Mouse (Mus musculus) embryonic facial prominence, embryonic 11.5 days (tissue): ENCODE measurements at regions not wholly inside any gene's neighbourhood (a gene's known extent, or its start where the extent isn't known, plus 50 kb on each side); places are given as distances from the start of the nearest gene placed in this dataset.
A peak's percentile ranks its signal among the peaks of the same experiment; 100 is the strongest.

ENCODE experiments used
- ATAC-seq: fragments of 200-750 bp; cut with Nextera tagmentation; replicated peaks from 2 replicates; pipeline ENCODE4 v1.8.0; 2017; ENCODE audit warnings: low read depth; ENCODE audit not compliant: insufficient number of reproducible peaks, low FRiP score, low TSS enrichment
- DNase-seq: peaks from one replicate; pipeline ENCODE4 v3.0.0-alpha.2; 2015; ENCODE audit warnings: low spot score
- H3K27ac ChIP-seq: fragments of 300-500 bp; sonication (generic); replicated peaks from 2 replicates; pipeline ENCODE4 v1.5.1; 2014; ENCODE audit warnings: mild to moderate bottlenecking, low read depth, low read length, control low read depth
- H3K27me3 ChIP-seq: fragments of 300-500 bp; sonication (generic); 2 replicates; pipeline ENCODE4 v1.6.1; 2014; ENCODE audit warnings: mild to moderate bottlenecking, low read length, moderate library complexity, mixed read lengths; ENCODE audit not compliant: control insufficient read depth, insufficient read depth
- H3K36me3 ChIP-seq: fragments of 300-500 bp; sonication (generic); replicated peaks from 2 replicates; pipeline ENCODE4 v1.6.1; 2014; ENCODE audit warnings: low read depth, mild to moderate bottlenecking, low read length, moderate library complexity, mixed read lengths; ENCODE audit not compliant: control insufficient read depth, insufficient read depth
- H3K4me1 ChIP-seq: fragments of 300-500 bp; sonication (generic); 2 replicates; pipeline ENCODE4 v1.6.1; 2014; ENCODE audit warnings: low read length, mixed read lengths; ENCODE audit not compliant: control insufficient read depth, insufficient read depth
- H3K4me2 ChIP-seq: fragments of 300-500 bp; sonication (generic); 2 replicates; pipeline ENCODE4 v1.6.1; 2014; ENCODE audit warnings: low read depth, mild to moderate bottlenecking, control low read depth, low read length, moderate library complexity
- H3K4me3 ChIP-seq: fragments of 300-500 bp; sonication (generic); 2 replicates; pipeline ENCODE4 v1.5.1; 2014; ENCODE audit warnings: low read depth, low read length, control low read depth
- H3K9ac ChIP-seq: fragments of 300-500 bp; sonication (generic); replicated peaks from 2 replicates; pipeline ENCODE4 v1.6.1; 2014; ENCODE audit warnings: mild to moderate bottlenecking, control low read depth, low read length
- H3K9me3 ChIP-seq: fragments of 300-500 bp; sonication (generic); replicated peaks from 2 replicates; pipeline ENCODE4 v1.6.1; 2016; ENCODE audit warnings: mild to moderate bottlenecking, low read length, inconsistent platforms, mixed read lengths; ENCODE audit not compliant: control insufficient read depth
- WGBS: fragments of 180-500 bp; shearing (Covaris S2); extraction: QIAGEN DNeasy Blood & Tissue Kit; methylation state at CpG from one replicate; pipeline ENCODE4 v1.1.7; 2014; 5-methylcytosine and 5-hydroxymethylcytosine counted together

DNA sequence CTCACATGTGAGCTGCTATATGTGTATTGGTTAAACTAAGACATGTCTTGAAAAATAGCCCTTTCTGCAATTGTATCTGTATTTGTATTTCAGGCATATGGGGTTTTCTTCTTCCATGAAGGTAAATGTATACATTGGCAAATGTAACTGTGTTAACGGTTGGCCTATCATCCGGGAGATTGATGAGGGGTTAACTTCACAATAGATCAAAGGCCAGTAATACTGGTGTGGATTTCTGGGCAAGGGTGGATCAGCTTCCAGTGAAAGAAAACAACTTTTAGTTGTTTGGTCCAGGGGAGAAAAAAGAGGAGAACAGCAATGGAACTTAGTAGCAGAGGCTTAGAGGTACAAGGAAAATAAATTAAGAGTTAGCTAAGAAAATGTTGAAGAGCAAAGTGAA, 945.9 kb downstream of the Slc22a22 start:
- ATAC-seq (no peak), DNase-seq (no peak)
- Histone ChIP-seq H3K27me3 (no peaks in the 10 kb centered on the region), H3K36me3 (no peaks in the 10 kb centered on the region), H3K4me3 (no peak overlapping the region), H3K4me2 (no peak overlapping the region), H3K27ac (no peak overlapping the region), H3K4me1 (no peaks in the 10 kb centered on the region), H3K9me3 (no peaks in the 10 kb centered on the region), H3K9ac (no peak overlapping the region)
- WGBS: 34% methylated on average over 2 of the region's 2 CpGs

DNA sequence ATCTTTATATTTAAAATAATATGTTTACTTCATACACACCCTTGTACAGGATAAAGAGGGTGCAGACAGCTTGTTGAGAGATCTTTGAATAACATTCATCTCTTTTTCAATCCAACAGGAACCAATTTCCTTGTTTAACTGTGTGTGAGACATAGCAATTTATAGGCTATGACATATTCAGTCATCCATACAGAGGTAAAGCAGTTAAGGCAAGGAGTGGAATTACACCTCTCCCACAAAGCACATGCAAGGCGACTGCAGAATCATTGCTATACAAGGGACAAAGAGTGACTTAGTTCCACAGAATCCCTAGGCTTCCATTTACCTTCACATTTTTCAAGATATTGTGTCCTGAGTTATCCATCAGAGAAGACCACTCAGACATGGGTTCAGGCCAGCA, 959.0 kb downstream of the Slc22a22 start:
- Histone ChIP-seq H3K4me1 (no peaks in the 10 kb centered on the region), H3K4me3 (no peak overlapping the region), H3K9ac (no peak overlapping the region), H3K4me2 (no peak overlapping the region), H3K27me3 (no peaks in the 10 kb centered on the region), H3K36me3 (no peaks in the 10 kb centered on the region), H3K27ac (no peak overlapping the region), H3K9me3 (no peaks in the 10 kb centered on the region)
- DNase-seq (no peak), ATAC-seq (no peak; the same call in 1 of the 2 replicates)
- 85% methylated on average over 1 of the region's 1 CpGs for WGBS

DNA sequence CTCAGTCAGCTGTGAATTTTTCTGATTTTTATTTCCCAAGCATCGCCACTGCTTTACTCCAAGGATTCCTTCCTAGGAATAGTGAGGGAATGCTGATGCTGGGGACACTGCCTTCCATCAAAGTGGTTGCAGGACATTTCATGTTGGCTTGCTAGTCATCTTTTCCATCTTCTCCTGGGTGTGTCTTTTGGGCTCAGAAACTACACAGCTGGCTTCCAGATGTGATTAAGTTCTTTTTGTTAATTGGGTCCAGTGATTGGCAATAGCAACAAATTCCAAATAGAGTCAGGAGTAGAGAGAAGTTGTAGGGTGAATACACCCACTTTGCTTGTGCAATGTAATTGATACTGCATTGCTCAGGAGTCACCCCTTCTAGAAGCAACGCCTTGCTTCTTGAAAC, 961.3 kb downstream of the Slc22a22 start:
- Histone ChIP-seq H3K4me3 (no peak overlapping the region), H3K9me3 (no peaks in the 10 kb centered on the region), H3K9ac (no peak overlapping the region), H3K36me3 (no peaks in the 10 kb centered on the region), H3K4me2 (no peak overlapping the region), H3K27ac (no peak overlapping the region), H3K4me1 (no peaks in the 10 kb centered on the region), H3K27me3 (no peaks in the 10 kb centered on the region)
- WGBS: 79% methylated on average over 2 of the region's 2 CpGs
- no peak for ATAC-seq
- no peak for DNase-seq

DNA sequence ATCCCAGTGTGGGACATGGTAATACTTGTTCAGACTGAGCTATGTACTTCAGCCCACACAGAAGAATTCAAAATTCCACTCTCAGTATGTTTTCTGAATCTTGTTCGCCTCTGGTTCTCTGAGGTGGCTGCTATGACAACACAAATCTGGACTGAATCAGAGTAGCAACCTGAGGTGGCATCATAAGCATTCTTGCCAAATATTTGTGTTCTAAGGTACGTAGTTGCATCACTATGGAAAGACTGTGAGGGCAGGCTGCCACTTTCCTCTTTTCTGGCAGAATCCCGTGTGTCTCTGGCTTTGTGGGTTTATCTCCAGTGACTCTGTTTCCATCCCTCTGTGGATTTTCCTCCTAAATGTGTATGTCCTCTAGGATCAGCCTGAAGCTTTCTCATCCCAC, 978.7 kb downstream of the Slc22a22 start:
- Histone ChIP-seq H3K27ac (no peak overlapping the region), H3K9ac (no peak overlapping the region), H3K4me3 (no peak overlapping the region), H3K9me3 (no peaks in the 10 kb centered on the region), H3K4me2 (no peak overlapping the region), H3K4me1 (no peaks in the 10 kb centered on the region), H3K36me3 (no peaks in the 10 kb centered on the region), H3K27me3 (no peaks in the 10 kb centered on the region)
- no peak for ATAC-seq
- WGBS: 78% methylated on average over 3 of the region's 3 CpGs
- no peak for DNase-seq

DNA sequence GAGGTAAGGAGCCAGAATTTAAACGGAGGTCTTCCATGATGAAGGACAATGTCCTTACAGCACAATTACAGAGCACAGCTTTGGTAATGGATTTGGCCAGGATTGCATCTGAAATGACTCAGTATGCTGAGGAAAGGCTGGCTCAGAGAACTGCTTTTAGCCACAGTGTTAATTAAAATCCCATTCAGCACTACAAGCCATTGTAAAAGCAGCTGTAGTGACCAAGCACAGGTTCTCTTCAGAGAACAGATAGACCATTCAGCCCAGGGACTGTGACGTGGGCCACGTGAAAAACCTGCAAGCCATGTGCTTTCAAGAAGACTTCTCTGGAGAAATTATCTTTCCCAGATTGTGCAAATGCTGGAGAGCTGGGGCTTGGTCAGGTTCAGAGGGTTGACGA, 979.7 kb downstream of the Slc22a22 start:
- Histone ChIP-seq H3K4me3 (no peak overlapping the region), H3K9me3 (no peaks in the 10 kb centered on the region), H3K9ac (no peak overlapping the region), H3K4me1 (no peaks in the 10 kb centered on the region), H3K4me2 (no peak overlapping the region), H3K36me3 (no peaks in the 10 kb centered on the region), H3K27ac (no peak overlapping the region), H3K27me3 (no peaks in the 10 kb centered on the region)
- DNase-seq (no peak), ATAC-seq (no peak)
- 71% methylated on average over 4 of the region's 4 CpGs for WGBS

DNA sequence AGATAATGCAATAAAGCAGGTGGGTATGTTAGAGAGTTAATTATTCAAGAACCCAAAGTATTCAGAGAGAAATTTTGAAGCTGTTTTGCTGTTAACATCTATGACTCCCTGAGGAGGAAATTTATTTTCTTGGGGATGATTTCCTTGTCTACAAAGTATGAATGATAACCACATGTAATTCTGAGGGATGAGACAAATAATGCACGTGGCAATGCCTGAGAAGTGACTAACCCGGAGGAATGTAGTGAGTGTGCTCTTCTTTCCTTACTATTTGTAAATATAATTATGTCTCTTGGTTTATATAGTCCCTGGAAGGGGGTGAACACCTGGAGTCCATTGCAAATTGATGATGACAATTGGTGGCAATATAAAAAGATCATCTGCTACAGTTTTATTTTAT, 981.1 kb downstream of the Slc22a22 start:
- Histone ChIP-seq H3K4me3 (no peak overlapping the region), H3K4me2 (no peak overlapping the region), H3K36me3 (no peaks in the 10 kb centered on the region), H3K27ac (no peak overlapping the region), H3K9ac (no peak overlapping the region), H3K27me3 (no peaks in the 10 kb centered on the region), H3K4me1 (no peaks in the 10 kb centered on the region), H3K9me3 (no peaks in the 10 kb centered on the region)
- DNase-seq (no peak), ATAC-seq (no peak)
- 81% methylated on average over 2 of the region's 2 CpGs for WGBS

DNA sequence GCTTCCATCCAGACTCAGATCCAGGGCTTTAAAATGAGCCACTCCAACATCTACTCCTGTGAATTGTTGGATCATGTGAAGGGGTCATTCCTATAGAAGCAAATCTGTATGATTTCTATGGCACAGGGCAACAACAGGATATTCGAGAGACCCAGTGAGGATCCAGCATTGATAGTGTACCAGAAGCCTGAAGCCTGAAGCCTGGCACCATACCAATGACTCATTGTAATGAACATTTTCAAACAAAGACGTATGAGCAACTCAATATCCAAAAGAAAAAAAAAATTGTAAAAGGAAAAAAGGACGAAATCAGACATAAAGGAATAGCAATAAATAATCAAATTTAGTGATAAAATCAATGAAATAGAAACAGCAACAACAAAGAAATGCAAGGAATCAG, 991.5 kb downstream of the Slc22a22 start:
- Histone ChIP-seq H3K4me1 (no peaks in the 10 kb centered on the region), H3K27me3 (no peaks in the 10 kb centered on the region), H3K9ac (no peak overlapping the region), H3K9me3 (no peaks in the 10 kb centered on the region), H3K4me2 (no peak overlapping the region), H3K27ac (no peak overlapping the region), H3K4me3 (no peak overlapping the region), H3K36me3 (no peaks in the 10 kb centered on the region)
- WGBS: 81% methylated on average over 3 of the region's 3 CpGs
- no peak for ATAC-seq
- no peak for DNase-seq

DNA sequence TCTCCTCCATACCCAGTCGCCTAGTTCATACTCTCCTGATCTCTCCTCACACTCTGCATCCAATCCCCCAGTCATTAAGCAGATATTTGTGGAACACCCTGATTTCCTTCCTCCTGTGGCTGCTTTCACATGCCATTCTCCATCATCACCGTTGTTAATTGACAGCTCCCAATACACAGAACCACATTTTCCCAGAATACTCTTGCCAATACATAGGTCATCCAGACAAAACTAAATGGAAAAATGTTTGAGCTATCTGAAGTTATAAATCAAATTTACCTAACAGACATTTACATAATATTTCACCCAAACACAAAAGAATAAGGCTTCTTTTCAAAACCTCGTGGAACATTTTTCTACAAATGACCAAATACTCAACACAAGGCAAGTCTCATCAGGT, 992.7 kb downstream of the Slc22a22 start:
- DNase-seq: no peak
- Histone ChIP-seq H3K27ac (no peak overlapping the region), H3K9me3 (no peaks in the 10 kb centered on the region), H3K4me2 (no peak overlapping the region), H3K4me3 (no peak overlapping the region), H3K27me3 (no peaks in the 10 kb centered on the region), H3K9ac (no peak overlapping the region), H3K4me1 (no peaks in the 10 kb centered on the region), H3K36me3 (no peaks in the 10 kb centered on the region)
- no peak for ATAC-seq
- 81% methylated on average over 3 of the region's 3 CpGs for WGBS

DNA sequence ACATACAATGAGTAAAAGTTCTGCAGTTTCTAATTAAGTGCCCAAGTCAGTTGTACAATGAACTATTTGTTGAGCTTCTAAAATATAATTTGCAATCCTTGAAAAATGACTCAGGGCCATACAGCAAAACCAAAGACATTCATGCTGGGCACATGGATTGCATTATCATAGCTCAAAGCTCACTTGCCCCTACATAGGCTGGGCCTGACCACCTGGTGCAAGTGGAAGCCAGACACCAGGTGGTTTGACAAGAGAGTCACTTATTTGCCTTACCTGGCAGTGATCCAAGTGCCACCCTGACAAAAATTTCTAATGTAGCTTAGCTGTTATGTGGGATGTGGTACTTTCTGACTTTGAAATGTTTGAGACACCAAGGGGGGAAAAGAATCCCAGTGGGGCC, 997.7 kb downstream of the Slc22a22 start:
- Histone ChIP-seq H3K27me3 (no peaks in the 10 kb centered on the region), H3K9me3 (no peaks in the 10 kb centered on the region), H3K36me3 (no peaks in the 10 kb centered on the region), H3K9ac (no peak overlapping the region), H3K4me1 (no peaks in the 10 kb centered on the region), H3K27ac (no peak overlapping the region), H3K4me3 (no peak overlapping the region), H3K4me2 (no peak overlapping the region)
- ATAC-seq (no peak), DNase-seq (peak; percentile 56)
